Mouse (Mus musculus) brain, embryonic 14.5 days (tissue): Measurements from ENCODE around the gene Kif5a. TPM values are rescaled to one million over a fixed set of nuclear protein-coding genes. Genes with fewer than 3 reads are reported as not detected.
"Not testable (repeated sequence)": the region's sequence is repeated elsewhere in the genome, so short reads cannot be mapped to it uniquely, and the experiment has no call there.

Source experiments
- DNase-seq: peaks from one replicate; pipeline ENCODE4 v3.0.0-alpha.2; 2011; ENCODE audit warnings: low read depth
- CTCF ChIP-seq: fragments of 200-500 bp; IDR thresholded peaks from 2 replicates; pipeline ENCODE4 v1.5.1; 2012; ENCODE audit warnings: inconsistent platforms, mild to moderate bottlenecking, moderate library complexity, borderline replicate concordance; ENCODE audit not compliant: insufficient read depth, insufficient read length; ENCODE audit errors: extremely low read depth
- POLR2A ChIP-seq: fragments of 200-500 bp; IDR thresholded peaks from 2 replicates; pipeline ENCODE4 v1.6.1; 2012; ENCODE audit warnings: mild to moderate bottlenecking, inconsistent platforms, borderline replicate concordance; ENCODE audit not compliant: poor library complexity, insufficient read depth, insufficient read length, severe bottlenecking; ENCODE audit errors: extremely low read depth
- polyA plus RNA-seq: library from polyadenylated mRNA; depleted of rRNA; stranded (reverse); fragments of >200 nt; gene quantifications from 2 replicates; pipeline ENCODE4 v1.2.3, GENCODE M21; 2012

The Kif5a gene
- polyA plus RNA-seq, 1 experiment, result 134 TPM

DNA sequence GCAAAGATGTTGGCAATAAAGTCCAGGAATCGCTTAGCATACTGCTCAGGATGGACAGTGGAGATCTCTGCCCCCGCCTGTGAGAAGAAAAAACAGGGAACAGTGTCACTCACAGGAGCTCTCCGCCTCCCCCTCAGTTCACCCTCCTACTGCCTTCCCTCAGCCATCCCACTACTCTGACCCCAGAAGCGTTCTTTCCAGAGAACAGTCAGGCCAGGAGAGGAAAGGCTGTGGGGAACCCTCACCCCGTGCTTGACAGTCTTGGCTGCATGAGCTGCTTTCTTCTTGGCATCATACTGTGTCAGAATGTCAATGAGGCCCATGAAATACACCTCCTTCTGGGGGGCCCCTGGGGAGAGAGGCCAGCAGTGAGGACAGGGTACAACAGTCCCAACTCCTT lies 64.1 kb downstream of the Kif5a start:
- DNase-seq, result no peak
- no peak for TF ChIP-seq POLR2A
- no peak for TF ChIP-seq CTCF

DNA sequence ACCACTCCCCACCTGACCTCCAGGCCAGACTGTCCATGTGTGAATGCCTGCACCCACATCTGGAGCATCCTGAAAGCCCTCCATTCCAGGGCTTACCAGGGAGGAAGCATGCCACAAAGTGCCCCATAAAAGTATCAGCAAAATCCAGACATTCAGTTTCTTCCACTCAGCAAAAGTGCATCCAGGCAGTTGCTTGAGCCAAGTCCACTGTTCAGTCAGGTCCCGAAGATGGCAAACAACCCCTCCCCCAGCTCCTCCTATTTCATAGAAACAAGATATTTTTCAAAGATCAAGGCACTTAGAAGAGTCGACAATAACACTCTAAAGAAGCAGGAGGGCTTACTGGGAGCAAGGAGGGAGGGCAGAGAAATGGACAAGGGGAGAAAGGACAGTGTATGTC lies 64.7 kb downstream of the Kif5a start:
- DNase-seq, result no peak
- TF ChIP-seq POLR2A (no peak), CTCF (no peak)

DNA sequence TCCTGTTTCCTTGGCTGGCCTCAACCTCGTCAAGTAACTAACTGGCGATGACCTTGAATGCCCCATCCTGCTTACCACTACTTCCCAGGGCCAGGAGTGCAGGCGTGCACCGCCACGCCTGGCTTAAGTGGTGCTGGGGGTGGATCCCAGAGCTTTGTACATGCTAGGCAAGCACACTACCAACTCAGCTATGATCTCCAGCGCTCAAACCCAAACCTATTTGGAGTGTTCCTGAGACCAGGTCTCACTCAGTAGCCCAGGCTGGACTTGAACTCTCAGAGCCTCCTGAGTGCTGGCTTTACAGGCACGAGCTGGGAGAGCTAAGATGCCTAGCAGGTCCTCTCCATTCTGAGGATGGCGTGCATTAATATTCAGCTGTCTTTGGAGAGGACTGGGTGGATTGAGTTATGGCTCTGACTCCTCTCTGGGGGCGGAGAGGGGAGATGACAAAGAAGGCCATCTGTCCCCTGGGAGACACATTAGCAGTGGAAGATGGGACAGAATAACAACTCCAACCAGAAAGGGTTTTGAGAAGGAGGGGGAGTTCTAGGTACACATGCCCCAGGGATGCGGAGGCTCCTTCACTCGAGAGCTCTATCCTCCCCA lies 65.5 kb downstream of the Kif5a start:
- DNase-seq, result no peak
- no peak for TF ChIP-seq CTCF
- TF ChIP-seq POLR2A, result no peak

DNA sequence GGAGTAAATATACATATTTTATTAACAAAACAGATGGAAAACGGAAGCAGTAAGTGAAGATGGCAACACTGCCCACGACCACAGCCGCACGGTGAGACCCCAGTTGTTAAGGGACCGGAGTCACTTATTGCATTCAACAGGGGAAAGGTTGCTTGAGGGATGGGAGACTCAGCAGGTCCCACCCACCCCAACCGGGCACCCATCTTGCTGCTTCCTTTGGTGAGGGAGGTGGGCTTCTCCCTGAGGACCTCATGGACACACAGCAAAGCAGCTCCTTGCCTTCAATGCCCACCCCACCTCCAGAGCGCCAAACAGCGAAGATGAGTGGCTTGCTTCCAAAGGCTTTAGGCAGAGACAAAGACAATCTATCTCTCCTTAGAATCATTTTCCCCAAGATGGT lies 66.0 kb downstream of the Kif5a start:
- DNase-seq, result no peak
- TF ChIP-seq CTCF (no peak), POLR2A (no peak)

DNA sequence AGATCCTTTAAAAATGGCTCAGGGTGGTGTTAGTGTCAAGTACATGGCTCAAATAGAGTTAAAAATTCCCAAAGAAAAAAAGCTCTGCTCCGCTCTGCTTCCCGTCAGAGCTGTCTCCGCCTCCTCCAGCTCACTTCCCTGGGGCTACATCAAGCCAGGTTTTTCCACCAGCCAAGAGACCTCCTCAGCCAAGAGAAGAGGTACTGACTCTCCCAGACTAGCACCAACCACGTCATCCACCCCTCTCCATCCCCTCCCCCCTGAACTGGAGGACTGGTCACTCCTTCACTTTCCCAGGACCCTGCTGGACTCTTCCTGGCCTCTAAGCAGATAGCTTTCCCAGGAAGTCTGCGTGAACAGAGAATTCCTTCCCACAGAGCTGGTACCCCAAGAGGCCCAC lies 66.8 kb downstream of the Kif5a start:
- TF ChIP-seq CTCF, result no peak
- TF ChIP-seq POLR2A, result no peak
- DNase-seq, result peak; percentile 82

DNA sequence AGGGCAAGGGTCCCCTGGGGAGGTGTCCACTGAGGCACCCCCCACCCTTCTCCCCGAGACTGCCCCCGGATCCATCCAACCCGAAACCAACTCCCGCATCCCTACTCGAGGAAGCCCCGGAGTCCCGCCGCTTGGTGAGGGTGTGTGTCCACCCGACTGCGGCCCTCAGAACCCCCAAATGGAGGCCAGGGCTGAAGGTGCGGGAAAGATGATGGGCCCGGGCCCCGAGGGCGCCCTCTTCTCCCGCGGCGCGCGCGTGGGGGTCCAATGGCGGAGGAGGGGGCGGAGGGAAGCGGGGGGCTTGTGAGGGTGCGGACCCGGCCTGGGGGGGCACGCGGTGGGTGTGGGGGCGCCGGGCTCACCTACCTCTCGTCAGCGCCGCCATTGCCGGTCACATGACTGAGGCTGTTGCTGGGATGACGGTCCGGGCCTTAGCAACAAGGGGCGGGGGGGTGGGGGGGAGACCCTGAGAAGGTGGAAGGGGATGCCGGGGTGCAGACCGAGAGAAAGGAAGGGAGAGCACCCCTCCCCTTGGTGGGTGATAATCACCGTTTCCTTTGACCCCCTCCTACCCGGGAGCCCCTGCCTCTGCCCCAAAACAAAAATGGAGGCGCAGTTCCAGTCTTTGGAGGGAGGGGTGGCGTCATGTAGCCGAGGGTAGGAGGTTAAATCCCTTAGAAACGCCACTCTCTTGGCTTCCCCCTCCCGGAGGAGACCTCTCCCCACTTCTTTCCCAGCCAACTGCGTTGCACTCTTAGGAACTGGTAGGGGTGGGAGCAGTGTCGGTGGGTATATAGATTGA lies 67.6 kb downstream of the Kif5a start, which contains the start of gene Dtx3:
Gene Dtx3, minus strand, starts transcription at position 401 of the 802 bp plus-strand sequence.
- peak; percentile 74 for DNase-seq

DNA sequence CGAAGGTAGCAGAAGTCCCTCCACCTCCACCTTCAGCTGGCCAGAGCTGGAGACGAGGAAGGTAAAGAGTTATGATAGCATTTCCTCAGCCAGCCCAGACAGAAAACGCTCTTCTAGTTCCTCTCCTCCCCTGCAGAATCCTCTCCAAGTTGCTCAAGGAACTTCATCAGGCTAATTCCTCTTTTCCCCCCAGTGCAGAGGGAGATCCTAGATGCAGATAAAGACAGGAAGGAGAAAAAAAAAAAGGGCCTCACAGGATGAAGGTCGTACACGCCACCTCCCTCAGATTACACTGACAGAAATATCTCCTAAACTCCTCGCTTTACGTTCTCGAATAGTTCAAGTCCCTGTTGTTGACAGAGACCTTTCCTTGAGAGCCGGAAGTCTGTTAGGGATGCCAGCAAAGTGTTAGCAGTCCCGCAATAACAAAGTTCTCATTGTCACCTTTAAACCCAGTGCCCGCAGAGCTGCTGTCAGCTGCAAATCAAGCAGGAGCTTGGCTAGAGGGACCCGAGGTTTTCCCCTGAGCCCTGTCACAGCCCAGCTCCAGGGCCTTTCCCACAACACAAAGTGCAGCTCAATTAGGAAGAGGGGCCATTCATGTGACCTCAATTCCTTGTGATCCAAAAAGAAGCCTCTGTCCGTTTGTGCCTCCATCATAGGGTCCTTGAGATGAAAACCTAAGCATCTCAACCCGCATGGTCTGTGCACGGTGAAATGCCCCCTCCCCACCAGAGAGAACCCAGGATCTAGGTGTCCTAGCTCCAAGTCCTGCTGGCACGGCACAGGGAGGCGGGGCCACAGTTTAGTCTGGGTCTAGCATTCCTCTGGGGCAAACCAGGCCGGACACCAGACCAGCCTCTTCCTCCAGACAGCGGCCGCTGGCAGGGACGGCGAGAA lies 68.5 kb downstream of the Kif5a start:
- peak; percentile 59 for DNase-seq
- no peak for TF ChIP-seq POLR2A
- no peak for TF ChIP-seq CTCF

More for the DNA sequence above, 67.6 kb downstream of the Kif5a start, which contains the start of gene Dtx3:
- TF ChIP-seq POLR2A, result peak; percentile 10; the same call in 1 of the 2 replicates
- no peak for TF ChIP-seq CTCF

DNA sequence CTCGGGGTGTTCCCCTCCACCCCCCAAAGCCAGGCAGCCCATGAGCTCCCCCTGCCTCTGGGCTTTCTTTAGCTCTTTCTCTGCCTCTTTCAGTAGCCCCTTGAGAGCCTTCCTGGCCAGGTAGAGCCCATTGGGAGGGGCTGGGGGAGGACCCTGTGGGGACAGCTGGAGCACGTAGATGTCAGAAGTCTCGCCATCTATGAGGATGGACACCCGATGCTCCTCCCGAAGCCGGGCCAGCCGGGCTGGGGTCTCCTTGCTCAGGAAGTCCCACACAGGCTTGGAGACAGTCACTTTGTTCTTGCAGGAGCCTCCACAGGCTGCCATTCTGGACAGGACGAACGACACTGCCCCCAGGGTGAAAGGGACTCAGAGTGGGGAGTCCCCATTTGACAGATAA lies 70.1 kb downstream of the Kif5a start:
- TF ChIP-seq CTCF, result no peak
- no peak for TF ChIP-seq POLR2A
- DNase-seq, result no peak

DNA sequence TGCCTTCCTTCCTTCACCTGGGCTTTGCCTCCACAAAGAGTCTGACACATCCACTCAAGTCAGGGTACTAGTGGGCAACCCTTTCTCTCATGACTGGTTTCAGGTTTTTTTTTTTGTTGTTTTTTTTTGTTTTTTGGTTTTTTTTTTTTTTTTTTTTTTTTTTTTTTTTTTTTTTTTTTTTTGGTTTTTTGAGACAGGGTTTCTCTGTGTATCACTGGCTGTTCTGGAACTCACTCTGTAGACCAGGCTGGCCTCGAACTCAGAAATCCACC lies 71.2 kb downstream of the Kif5a start:
- not testable (repeated sequence) for DNase-seq

DNA sequence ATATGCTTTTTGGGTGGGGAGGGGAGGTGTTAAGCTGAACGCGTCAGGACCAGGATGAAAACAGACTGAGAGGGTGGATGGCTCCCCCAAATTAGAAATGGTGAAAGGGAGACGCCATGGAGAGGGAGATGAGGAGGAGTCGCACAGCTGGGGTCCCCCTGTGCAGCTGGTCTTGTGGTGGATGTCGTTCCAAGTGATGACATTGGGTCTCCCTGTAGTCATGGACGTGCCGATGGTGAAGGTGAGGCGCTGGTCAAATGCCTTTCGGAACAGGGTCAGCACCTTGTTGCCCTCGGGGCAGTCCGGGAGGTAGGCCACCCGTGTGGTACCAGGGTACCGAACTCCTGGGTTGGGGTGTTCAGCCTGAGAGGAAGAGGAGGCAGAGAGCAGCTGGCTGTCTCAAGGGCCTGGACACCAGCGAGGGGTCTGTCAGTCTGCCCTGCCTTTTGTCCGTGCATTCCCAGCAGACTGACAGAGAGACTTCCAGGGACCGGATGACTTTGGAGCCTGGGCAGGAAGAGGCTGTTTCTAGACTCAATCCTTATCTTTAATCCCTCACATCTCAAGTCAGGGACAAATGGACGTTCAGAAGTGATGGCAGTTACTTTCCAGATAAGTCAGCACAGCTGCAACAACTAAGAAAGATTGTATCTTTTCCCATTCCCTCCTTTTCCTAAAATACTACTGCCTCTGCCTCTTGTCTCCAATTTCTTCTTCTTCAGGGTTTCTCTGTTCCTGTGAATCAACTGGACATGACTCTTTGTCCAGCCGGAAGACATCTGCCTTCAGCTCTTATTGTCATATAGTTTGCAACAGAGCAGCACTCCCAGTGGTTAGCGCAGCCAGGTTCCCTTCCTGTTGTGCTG lies 71.7 kb downstream of the Kif5a start:
- no peak for DNase-seq
- no peak for TF ChIP-seq POLR2A
- no peak for TF ChIP-seq CTCF

DNA sequence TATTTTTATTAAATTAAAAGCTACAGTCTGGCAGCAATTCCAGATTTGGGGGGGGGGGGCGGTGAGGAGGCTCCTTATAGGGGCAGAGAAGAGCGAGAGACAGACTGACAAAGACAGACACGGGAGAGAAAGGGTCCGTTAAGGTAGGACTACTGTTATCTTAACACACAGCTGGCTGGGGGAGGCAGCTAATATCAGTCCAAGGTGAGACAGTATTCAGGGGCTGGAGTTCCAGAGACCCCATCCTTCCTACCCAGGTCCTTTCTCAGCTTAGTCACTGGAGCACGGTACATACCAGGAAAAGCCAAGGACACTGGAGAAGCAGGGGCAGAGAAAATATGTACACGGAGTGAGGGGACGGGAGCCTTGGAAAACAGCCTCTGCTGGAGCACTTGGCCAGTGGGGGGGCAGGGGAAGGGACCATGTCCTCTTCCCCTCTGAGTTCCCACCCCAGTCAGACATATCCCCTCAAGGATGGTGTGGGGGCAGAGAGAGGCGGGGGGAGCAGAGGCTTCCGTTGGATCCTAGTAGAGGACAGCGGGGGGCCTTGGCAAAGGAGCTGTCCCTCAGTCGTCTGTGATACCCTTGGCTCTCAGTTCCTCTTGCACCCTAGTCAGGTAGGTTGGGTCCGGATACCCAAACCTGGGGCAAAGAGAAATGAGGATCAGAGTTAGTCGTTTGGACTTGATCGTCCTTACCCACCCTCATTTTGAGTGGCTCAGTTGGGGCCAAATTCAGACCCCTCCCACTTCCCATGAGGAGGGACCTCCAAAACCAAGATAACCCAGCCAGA lies 72.6 kb downstream of the Kif5a start:
- DNase-seq, result no peak
- TF ChIP-seq CTCF, result no peak
- no peak for TF ChIP-seq POLR2A
